Mouse (Mus musculus) kidney, embryonic 16.5 days (tissue): ENCODE results near the gene Cacna1b. TPM values are rescaled to one million over a fixed set of nuclear protein-coding genes. Genes with fewer than 3 reads are reported as not detected.

ENCODE experiments used
- ATAC-seq: fragments of 200-750 bp; cut with Nextera tagmentation; 2 replicates; pipeline ENCODE4 v1.8.0; 2017; ENCODE audit warnings: moderate TSS enrichment; ENCODE audit not compliant: low FRiP score, low TSS enrichment
- H3K27ac ChIP-seq: fragments of 300-500 bp; sonication (generic); 2 replicates; pipeline ENCODE4 v1.5.1; 2014; ENCODE audit warnings: low read length
- H3K27me3 ChIP-seq: fragments of 300-500 bp; sonication (generic); 2 replicates; pipeline ENCODE4 v1.6.1; 2014; ENCODE audit warnings: low read length, control low read depth, mixed read lengths; ENCODE audit not compliant: insufficient read depth
- H3K36me3 ChIP-seq: fragments of 300-500 bp; sonication (generic); 2 replicates; pipeline ENCODE4 v1.6.1; 2014; ENCODE audit warnings: low read length, control low read depth, mixed read lengths; ENCODE audit not compliant: insufficient read depth
- H3K4me1 ChIP-seq: fragments of 300-500 bp; sonication (generic); 2 replicates; pipeline ENCODE4 v1.6.1; 2014; ENCODE audit warnings: low read length, control low read depth, mixed read lengths; ENCODE audit not compliant: insufficient read depth
- H3K4me2 ChIP-seq: fragments of 300-500 bp; sonication (generic); replicated peaks from 2 replicates; pipeline ENCODE4 v1.6.1; 2014; ENCODE audit warnings: low read depth, low read length
- H3K4me3 ChIP-seq: fragments of 300-500 bp; sonication (generic); 2 replicates; pipeline ENCODE4 v1.5.1; 2014; ENCODE audit warnings: mild to moderate bottlenecking, low read length
- H3K9ac ChIP-seq: fragments of 300-500 bp; sonication (generic); replicated peaks from 2 replicates; pipeline ENCODE4 v1.6.1; 2014; ENCODE audit warnings: low read length
- H3K9me3 ChIP-seq: fragments of 300-500 bp; sonication (generic); 2 replicates; pipeline ENCODE4 v1.6.1; 2016; ENCODE audit warnings: low read length, control low read depth
- WGBS: fragments of 180-500 bp; shearing (Covaris S2); extraction: QIAGEN DNeasy Blood & Tissue Kit; methylation state at CpG from one replicate; pipeline ENCODE4 v1.1.7; 2014; 5-methylcytosine and 5-hydroxymethylcytosine counted together
- polyA plus RNA-seq: library from polyadenylated mRNA; unstranded; fragments of >200 nt; fragmentation: Nextera tagmentation; extraction: Ambion mirVana; gene quantifications from 2 replicates; pipeline ENCODE4 v1.2.1, GENCODE M21; 2015

Cacna1b gene
- polyA plus RNA-seq, 1 experiment from 2014 or later: 0.35 TPM

- no peak for ATAC-seq
- Histone ChIP-seq H3K4me2 (no peak overlapping the region), H3K9me3 (no peaks in the 10 kb centered on the region), H3K27ac (no peak overlapping the region), H3K4me1 (no peaks in the 10 kb centered on the region), H3K27me3 (no peaks in the 10 kb centered on the region), H3K9ac (no peak overlapping the region), H3K4me3 (no peak overlapping the region), H3K36me3 (no peaks in the 10 kb centered on the region)
- 74% methylated on average over 11 of the region's 11 CpGs for WGBS
Measured at GRCm38 (mm10) chr2:24775951-24776587, 13.1 kb upstream of the Cacna1b start.

- Histone ChIP-seq H3K27ac (no peak overlapping the region), H3K9ac (no peak overlapping the region), H3K27me3 (no peaks in the 10 kb centered on the region), H3K4me1 (no peaks in the 10 kb centered on the region), H3K36me3 (no peaks in the 10 kb centered on the region), H3K4me3 (no peak overlapping the region), H3K4me2 (no peak overlapping the region), H3K9me3 (no peaks in the 10 kb centered on the region)
- no peak for ATAC-seq
- 69% methylated on average over 7 of the region's 7 CpGs for WGBS
Measured at GRCm38 (mm10) chr2:24774832-24775231, 11.9 kb upstream of the Cacna1b start.

- ATAC-seq: no peak
- no peak overlapping the region for H3K4me2 ChIP-seq
- no peaks in the 10 kb centered on the region for H3K9me3 ChIP-seq
- H3K9ac ChIP-seq: no peak overlapping the region
- H3K27ac ChIP-seq: no peak overlapping the region
- no peaks in the 10 kb centered on the region for H3K27me3 ChIP-seq
- H3K4me3 ChIP-seq: no peak overlapping the region
- no peaks in the 10 kb centered on the region for H3K4me1 ChIP-seq
- 62% methylated on average over 4 of the region's 4 CpGs for WGBS
- no peaks in the 10 kb centered on the region for H3K36me3 ChIP-seq
Measured at GRCm38 (mm10) chr2:24770861-24771260, 7.9 kb upstream of the Cacna1b start.

- Histone ChIP-seq H3K4me1 (peaks cover 13% of the 10 kb centered on the region), H3K27ac (no peak overlapping the region), H3K4me3 (peak overlapping the region; percentile 58), H3K4me2 (peak overlapping the region; percentile 91), H3K9ac (no peak overlapping the region), H3K36me3 (no peaks in the 10 kb centered on the region), H3K27me3 (peaks cover 29% of the 10 kb centered on the region), H3K9me3 (no peaks in the 10 kb centered on the region)
- peak; percentile 74 for ATAC-seq
- WGBS: under 1% methylated on average over 52 of the region's 52 CpGs
Measured at GRCm38 (mm10) chr2:24762446-24762960, 449 bp downstream of the Cacna1b start.

GRCm38 (mm10) chr2:24761923-24762445, 968 bp downstream of the Cacna1b start:
- peaks cover 29% of the 10 kb centered on the region for H3K27me3 ChIP-seq
- peak overlapping the region; percentile 58 for H3K4me3 ChIP-seq
- H3K4me1 ChIP-seq: peaks cover 13% of the 10 kb centered on the region
- H3K36me3 ChIP-seq: no peaks in the 10 kb centered on the region
- WGBS: under 1% methylated on average over 35 of the region's 35 CpGs
- no peak overlapping the region for H3K9ac ChIP-seq
- no peak overlapping the region for H3K27ac ChIP-seq
- no peaks in the 10 kb centered on the region for H3K9me3 ChIP-seq
- peak; percentile 78 for ATAC-seq
- H3K4me2 ChIP-seq: peak overlapping the region; percentile 91

- ATAC-seq: no peak
- no peaks in the 10 kb centered on the region for H3K9me3 ChIP-seq
Measured at GRCm38 (mm10) chr2:24755276-24755675, 7.7 kb downstream of the Cacna1b start.

GRCm38 (mm10) chr2:24752599-24752998, 10.4 kb downstream of the Cacna1b start:
- H3K27me3 ChIP-seq: no peaks in the 10 kb centered on the region
- WGBS: 38% methylated on average over 4 of the region's 4 CpGs
- no peak for ATAC-seq

More at GRCm38 (mm10) chr2:24755276-24755675, 7.7 kb downstream of the Cacna1b start:
- Histone ChIP-seq H3K9ac (no peak overlapping the region), H3K4me2 (no peak overlapping the region), H3K27me3 (no peaks in the 10 kb centered on the region), H3K4me1 (no peaks in the 10 kb centered on the region), H3K4me3 (no peak overlapping the region), H3K36me3 (no peaks in the 10 kb centered on the region), H3K27ac (no peak overlapping the region)
- WGBS: 100% methylated on average over 1 of the region's 1 CpGs

GRCm38 (mm10) chr2:24750051-24750450, 12.9 kb downstream of the Cacna1b start:
- H3K9ac ChIP-seq: no peak overlapping the region
- no peak overlapping the region for H3K4me2 ChIP-seq
- no peaks in the 10 kb centered on the region for H3K4me1 ChIP-seq
- 38% methylated on average over 3 of the region's 3 CpGs for WGBS
- H3K9me3 ChIP-seq: no peaks in the 10 kb centered on the region
- H3K27ac ChIP-seq: no peak overlapping the region
- no peaks in the 10 kb centered on the region for H3K36me3 ChIP-seq
- no peak for ATAC-seq
- H3K4me3 ChIP-seq: no peak overlapping the region
- no peaks in the 10 kb centered on the region for H3K27me3 ChIP-seq

More at GRCm38 (mm10) chr2:24752599-24752998, 10.4 kb downstream of the Cacna1b start:
- H3K27ac ChIP-seq: no peak overlapping the region
- H3K36me3 ChIP-seq: no peaks in the 10 kb centered on the region
- no peak overlapping the region for H3K4me2 ChIP-seq
- H3K9ac ChIP-seq: no peak overlapping the region
- no peaks in the 10 kb centered on the region for H3K4me1 ChIP-seq
- H3K9me3 ChIP-seq: no peaks in the 10 kb centered on the region
- H3K4me3 ChIP-seq: no peak overlapping the region

GRCm38 (mm10) chr2:24747878-24748277, 15.1 kb downstream of the Cacna1b start:
- no peak for ATAC-seq
- 64% methylated on average over 7 of the region's 7 CpGs for WGBS
- Histone ChIP-seq H3K36me3 (no peaks in the 10 kb centered on the region), H3K4me1 (no peaks in the 10 kb centered on the region), H3K4me3 (no peak overlapping the region), H3K4me2 (no peak overlapping the region), H3K27ac (no peak overlapping the region), H3K9me3 (no peaks in the 10 kb centered on the region), H3K27me3 (no peaks in the 10 kb centered on the region), H3K9ac (no peak overlapping the region)

- Histone ChIP-seq H3K27me3 (no peaks in the 10 kb centered on the region), H3K4me3 (no peak overlapping the region), H3K36me3 (no peaks in the 10 kb centered on the region), H3K4me2 (no peak overlapping the region), H3K4me1 (no peaks in the 10 kb centered on the region), H3K9me3 (no peaks in the 10 kb centered on the region), H3K27ac (no peak overlapping the region), H3K9ac (no peak overlapping the region)
- ATAC-seq: no peak
- 86% methylated on average over 5 of the region's 5 CpGs for WGBS
Measured at GRCm38 (mm10) chr2:24739701-24740100, 23.3 kb downstream of the Cacna1b start.
